Mouse (Mus musculus) neutrophil, adult 5-6 weeks (primary cell): Measurements from ENCODE around the gene Mylk3. TPM values are rescaled to one million over a fixed set of nuclear protein-coding genes. Genes with fewer than 3 reads are reported as not detected.
A peak's percentile ranks its signal among the peaks of the same experiment; 100 is the strongest.

Source experiments
- ATAC-seq: fragments of 151-379, 151-347 bp; 2 replicates; pipeline ENCODE4 v1.8.0; 2017; ENCODE audit warnings: mild to moderate bottlenecking, moderate TSS enrichment; ENCODE audit not compliant: insufficient number of reproducible peaks, poor library complexity, low FRiP score, severe bottlenecking; ENCODE audit errors: extremely low read depth
- total RNA-seq: library from RNA; stranded (forward); fragments of 200-1000 nt; gene quantifications from 2 replicates; pipeline ENCODE4 v1.2.3, GENCODE M21; 2017

Gene Mylk3
- total RNA-seq, result 0.25 and 0.47 TPM in 2 replicates

DNA sequence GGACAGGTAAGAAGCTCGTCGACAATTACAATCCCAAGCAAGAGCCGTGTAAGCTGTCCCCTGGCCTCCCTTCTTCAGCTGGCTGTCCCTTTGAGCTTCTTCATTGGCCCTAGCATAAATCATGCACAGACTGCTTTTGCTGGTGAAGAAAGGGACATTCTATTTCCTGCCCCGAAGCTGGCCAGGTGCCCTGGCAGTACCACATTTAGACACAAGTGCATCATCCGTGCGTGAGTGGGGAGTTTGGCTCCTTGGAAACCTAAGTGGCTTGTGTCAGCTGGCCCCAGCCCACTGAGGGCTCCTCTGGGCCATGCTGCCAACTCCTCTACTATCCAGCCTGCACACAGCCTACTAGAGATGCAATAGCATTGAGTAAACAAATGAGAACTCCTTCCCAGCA, at the start of gene Mylk3:
Mylk3 (minus strand) TSS at position 141 of the 400 bp plus-strand sequence.
- no peak for ATAC-seq

DNA sequence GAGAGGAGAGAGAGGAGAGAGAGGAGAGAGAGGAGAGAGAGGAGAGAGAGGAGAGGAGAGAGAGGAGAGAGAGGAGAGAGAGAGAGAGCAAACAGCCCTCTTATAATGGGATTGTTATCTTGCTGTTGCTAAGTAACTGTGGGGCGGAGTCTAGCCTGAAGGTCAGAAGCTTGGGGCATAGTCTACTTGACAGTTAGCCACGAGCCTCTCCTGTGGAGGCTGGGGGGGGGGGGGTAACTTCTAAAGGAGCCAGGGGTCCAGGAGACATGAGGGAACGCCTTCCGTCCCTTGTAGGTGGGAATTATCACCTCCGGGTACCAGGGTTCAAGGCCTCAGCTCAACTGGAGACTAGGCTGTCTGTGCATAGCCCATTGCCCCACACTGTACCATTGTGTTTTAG, 49.6 kb upstream of the Mylk3 start:
- ATAC-seq, result no peak

DNA sequence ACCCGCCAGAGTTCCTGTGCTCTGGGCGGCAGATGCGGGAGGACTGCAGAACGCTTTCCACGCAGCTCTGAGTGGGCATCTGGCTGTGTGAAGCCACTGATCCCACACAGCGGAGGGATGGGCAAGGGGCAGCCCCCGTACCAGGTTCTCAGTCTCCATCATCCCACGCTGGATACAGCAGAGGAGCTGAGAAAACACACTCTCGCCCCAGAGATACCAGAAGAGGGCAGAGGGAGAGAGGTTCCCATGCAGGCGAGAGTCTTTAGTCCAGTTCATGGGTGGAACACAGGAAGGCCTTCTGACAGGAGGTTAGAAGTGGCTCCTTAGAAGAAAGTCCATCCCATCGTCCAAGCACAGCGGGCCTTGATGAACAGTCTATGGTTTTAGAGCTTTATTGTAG, 48.7 kb upstream of the Mylk3 start:
- ATAC-seq, result no peak

DNA sequence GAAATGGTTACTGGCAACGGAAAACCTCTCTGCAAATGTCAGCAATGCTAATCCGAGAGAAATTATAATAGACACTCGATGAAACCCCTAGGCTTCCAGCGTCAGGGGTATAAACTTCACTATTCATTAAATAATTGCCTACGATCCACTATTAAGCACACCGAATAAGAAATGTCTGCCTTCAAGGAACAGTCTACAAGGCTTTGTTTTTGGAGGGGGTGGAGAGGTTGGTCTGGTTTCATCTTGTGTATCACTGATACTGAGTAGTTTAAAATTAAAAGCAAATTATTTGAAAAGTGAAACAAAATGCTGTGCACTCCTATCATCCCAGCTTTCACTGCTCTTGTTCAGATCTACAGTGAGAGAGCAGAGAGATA, 46.9 kb upstream of the Mylk3 start:
- ATAC-seq, result no peak

DNA sequence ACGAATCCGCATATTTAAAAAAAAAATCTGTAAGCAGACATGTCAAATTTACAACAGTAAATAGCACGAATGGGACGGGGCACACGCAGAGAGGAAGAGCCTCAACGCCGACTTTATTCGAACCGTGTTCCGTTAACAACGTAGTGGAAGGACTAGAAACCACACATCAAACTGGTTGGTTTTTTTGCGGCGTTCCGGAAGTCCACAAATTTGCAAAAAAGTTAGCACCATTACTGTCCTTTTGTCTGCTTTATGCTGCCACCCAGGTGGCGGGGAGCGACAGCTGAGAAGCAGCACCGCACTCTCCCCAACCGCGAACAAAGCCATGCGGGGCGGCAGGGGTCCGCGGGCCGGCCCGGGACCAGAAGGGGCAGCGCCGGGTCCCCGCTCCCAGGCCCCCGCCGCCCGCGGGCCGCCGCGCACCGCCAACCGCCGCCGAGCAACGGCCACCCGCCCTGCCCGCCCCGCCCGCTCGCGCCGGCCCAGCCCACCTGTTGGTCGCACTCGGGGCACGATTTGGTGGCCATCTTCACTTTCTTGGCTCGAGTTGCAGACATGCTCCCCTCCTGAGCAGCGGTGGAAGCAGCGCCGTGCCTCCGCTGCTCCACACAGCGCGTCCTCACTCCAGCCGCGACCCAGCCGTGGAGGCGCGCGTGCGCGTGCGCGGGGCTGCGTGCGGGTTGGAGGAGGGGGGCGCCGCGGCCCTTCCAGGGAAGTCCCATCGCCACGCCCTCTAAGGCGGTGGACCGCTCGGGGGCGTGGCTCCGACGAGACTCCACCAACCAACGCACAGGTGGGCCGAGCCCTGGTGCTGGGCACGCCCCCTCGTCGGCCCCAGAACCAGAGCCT, 46.2 kb upstream of the Mylk3 start, which contains the start of gene 4921524J17Rik:
4921524J17Rik (minus strand) TSS at position 666 of the 849 bp plus-strand sequence.
- peak; percentile 99 for ATAC-seq

DNA sequence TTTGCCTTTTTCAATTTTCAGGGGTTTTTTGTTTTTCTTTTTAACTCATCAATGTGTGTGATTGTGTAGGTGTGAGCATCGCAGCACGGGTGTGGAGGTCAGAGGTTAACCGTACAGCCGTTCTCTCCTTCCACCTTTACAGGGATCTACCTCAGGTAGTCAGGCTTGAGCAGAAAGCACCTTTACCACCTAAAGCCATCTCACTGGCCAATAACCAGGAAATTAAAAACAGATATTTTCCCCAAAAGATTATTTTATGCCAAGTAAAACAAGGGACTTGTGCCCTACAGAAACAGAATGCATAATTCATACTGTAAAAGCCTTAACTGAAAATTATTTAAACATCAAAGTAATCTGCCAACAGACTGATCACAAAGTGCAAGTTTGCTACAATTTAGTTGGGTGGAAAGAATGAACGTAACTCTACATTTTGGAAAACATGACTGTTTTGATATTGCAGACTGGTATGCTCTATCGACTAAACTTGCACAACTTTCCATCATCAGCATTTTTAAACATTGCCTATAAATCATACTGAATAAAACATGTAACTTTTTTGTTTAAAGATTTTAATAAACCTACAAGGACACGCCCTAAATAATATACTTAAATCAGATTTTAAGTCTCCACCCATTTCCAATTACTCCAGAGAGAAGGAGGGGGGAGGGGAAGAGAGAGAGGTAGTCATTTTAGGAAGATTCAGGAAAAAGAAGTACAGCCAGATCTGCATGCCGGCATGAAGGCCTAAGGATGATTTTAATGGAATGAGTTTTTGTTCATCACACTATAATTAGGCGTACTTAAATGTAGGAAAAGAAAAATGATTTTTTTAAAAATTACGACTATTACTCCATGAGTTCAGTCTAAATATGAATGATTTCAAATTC, 45.4 kb upstream of the Mylk3 start:
- no peak for ATAC-seq

DNA sequence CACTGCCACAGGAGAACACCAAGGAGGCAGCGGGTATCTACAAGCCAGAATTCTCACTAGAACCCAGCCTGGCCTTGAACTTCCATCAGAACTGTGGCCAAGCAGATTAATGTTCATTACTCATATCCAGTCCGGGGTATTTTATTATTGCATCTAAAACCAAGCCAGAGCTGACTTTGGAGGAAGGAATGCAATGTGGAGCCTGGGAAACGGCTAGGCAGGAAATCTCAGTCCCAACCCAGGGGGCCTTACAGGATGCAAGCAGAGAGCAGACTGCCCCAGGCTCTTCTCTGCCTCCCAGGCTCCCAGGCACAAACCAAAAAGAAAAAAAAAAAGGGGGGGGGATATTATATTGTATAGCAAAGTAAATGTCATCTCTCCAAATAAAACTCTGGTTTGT, 44.7 kb upstream of the Mylk3 start:
- ATAC-seq, result no peak

DNA sequence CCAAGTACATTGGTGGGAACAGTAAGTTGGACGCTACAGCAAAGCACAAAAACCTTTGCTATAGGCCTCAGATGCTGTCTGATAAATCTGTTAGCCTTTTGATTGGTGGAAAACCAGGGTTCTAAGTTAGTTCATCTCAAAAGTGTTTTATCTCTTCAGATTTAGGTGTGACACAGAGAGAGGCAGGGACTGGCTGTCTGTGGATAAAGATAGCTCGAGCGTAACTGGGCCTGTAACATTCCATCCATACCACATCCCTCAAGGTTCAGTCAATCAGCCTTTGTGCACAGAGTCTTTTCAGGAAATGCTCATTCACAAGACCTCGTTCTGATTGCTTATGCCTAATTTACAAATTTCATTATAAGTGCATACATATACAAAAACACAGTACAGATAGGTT, 43.1 kb upstream of the Mylk3 start:
- ATAC-seq, result no peak

DNA sequence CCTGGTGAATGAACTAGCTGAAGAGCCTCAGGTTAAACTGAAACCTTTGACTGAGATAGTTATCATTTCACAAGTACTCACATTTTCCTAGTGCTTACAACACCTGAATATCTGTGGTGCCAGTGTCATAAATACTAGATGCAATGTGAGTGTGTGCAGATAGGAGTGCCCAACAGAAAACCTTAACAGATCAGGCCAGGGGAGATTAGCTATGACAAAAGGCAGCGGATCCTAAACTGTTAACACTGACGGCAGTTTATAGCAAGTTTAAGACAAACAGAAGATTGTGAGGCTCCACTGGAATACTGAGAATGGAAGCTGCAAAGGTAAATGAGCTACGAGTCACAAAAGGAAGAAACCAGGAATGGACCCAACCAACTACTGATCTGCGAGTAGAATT, 40.9 kb upstream of the Mylk3 start:
- no peak for ATAC-seq

DNA sequence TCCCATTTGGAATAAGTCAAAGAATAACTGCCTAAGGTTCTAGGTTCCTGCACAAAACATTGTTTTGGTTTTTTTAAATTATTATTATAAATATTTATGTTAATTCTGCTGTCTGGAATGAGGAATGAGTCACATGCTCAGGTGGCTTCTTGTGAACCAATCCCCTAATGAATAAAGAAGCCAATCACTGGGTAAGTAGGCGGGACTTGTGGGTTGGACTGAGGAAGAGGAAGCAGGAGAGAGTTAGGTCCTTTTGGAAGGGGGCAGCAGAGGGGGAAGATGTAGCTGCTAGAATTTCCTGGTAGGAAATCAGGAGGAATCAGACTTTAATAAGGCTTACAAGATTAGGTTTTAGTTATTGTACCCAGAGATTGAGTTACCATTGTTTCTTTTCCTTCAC, 35.2 kb upstream of the Mylk3 start:
- no peak for ATAC-seq

DNA sequence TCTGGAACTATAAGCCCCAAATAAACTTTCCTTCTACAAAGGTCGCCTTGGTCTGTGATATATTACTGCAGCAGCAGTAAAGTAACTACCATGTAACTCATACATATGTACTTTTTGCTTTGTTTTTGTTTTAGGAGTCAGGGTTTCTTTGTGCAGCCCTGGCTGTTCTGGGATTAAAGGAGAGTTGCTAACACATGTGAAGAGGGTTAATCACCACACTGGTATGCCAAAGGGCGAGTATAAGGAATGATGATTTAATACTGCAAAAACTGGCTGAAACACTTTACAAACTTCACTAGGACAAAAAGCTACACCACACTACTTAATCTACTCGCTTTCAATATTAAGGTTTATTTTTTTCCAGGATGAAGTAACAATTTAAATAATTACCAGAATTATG, 22.4 kb upstream of the Mylk3 start:
- no peak for ATAC-seq

DNA sequence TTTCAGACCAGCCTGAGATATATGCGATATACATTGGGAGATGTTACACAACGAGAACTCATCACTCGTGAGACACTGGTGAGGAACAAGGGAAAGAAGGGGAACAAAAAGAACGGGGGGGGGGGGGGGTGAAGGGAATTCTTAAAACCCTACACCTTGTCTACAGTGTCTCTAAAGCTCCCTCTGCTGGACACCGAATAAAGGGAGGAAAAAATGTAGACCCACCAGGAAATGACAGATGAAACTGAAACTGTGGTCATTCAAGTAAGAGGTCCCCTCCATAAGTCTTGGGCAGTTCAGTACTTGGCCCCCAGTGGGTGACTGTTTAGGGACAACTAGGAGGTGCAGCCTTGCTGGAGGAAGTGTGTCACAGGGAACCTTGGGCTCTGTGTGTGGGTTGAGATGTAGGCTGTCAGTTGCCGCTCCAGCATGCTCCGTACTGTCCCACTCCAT, 21.9 kb upstream of the Mylk3 start:
- ATAC-seq, result peak; percentile 19; the same call in 1 of the 2 replicates

DNA sequence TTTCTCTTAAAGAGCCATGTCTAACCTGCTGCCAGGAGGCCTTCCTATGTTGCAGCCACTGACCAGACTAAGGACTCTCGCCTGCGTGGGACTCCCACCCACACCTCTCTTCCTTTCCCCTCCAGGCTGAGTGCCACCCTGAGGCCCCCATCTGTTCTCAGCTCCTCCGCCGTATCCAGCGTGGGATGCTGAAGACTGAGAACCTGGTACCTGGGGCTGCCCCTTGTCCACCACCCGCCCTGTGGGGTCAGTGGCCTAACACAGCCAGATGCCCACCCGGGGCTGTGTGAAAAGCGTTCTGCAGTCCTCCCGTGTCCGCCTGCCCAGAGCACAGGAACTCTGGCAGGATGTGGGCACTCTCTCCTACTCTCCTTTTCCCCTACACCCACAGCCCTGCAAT, 19.8 kb upstream of the Mylk3 start:
- no peak for ATAC-seq

DNA sequence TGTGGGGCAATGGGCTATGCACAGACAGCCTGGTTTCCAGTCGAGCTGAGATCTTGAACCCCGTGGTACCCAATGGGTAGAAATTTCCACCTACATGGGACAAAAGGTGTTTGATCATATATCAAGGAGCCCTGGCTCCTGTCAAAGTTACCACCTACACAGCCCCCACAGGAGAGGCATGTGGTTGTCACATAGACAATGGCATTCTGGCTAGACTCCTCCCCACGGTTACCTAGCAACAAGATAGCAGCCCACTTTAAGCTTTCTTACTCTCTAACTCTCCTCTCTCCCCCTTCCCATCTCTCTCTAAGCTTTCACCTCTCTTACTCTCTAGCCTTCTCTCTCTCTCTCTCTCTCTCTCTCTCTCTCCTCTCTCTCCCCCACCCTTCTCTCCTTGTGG, 19.3 kb upstream of the Mylk3 start:
- no peak for ATAC-seq

DNA sequence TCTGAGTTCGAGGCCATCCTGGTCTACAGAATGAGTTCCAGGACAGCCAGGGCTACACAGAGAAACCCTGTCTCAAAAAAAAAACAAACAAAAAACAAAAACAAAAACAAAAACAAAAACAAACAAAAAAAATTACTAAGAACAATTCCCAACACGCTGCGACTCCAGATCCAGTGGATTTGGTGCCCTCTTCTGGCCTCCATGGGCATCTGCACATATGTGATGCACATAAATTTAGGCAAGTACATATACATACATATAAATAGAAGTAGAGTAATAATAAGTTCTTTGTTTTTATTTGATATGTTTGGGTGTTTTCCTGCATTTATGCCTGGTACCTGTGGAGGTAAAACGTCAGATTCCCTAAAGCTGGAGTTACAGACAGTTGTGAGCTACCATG, 12.4 kb upstream of the Mylk3 start:
- ATAC-seq, result no peak

DNA sequence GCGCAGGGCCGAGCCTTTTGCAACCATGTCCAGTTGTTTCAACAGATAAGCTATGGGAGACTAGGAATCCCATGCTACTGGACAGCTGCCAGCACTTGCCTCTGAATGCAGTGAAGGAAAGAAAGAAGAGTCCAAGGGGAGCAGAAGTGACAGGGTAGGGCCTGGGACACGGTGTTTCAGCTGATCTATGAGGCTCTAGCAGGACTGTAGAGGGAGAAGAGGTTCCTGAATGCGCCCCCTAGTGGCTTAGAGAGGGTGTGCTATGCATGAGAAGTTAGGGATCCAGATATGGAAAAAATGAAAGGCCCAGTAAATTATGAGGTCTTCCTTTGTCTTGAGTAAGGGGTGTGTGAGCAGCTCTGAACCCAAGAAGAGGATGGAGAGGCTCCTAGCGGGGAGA, 11.4 kb upstream of the Mylk3 start:
- ATAC-seq, result peak; percentile 26; the same call in 1 of the 2 replicates

DNA sequence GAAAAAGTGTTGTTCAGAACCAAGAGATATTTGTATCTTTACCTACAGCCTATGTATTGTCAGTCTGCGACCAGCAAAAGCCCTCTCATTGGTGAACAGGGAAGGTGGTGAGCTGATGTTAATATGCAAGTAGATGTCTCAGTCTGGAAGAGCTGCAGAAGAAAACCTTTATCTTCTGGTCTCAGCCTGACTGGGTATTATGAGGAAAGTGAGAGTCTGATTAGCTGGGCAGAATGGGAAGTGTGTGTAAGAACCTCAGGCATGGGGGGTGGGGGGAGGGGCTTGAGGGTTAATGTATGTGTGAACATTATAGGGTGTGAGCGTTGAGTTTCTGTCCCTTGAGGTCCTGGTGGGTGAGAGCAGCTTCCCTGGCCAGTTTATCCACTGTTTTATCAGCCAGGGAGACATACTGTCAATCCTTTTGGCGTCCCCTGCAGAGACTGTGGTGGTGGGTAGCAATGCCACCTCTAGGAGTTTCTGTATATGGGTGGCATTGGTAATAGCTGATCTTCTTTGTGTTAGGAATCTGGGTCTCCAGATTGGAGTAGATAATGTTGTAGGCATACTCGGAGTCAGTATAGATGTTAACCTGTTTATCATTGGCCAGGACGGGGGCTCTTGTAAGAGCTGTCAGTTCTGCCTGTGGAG, 10.4 kb upstream of the Mylk3 start:
- no peak for ATAC-seq

DNA sequence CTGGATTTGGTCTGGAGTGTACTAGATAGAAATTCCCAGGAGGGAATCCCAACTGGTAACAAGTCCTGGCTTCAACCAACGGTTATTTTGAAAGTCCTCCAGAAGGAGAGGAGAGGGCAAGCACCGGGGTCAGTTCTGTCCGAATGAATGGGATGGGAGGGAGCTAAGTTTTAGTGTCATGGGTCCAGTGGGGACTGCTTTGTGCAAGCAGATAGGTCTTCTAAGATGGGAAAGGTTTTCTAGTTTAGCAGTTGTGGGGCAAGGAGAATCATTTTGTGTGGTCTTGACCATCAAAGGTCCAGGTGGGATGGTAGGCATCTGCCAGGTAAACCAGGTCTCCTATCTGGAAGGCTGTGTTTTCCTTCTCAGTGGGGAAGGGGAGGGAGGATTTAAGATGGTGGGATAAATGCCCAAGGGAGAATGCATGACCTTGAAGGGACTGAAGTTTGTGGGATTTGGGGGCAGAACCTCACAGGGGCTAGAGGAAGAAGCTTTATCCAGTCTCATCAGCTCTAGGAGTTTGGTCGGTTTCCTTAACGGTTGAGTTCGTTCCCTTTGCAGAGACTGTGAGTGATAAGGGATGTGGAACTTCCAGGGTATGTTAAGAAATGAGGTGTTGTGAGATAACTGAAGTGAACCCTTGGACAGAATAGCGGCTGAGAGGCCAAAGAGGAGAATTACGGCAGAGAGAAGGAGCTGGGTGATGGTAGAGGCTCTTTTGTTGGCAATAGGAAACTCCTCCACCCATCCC, 9.7 kb upstream of the Mylk3 start:
- no peak for ATAC-seq

DNA sequence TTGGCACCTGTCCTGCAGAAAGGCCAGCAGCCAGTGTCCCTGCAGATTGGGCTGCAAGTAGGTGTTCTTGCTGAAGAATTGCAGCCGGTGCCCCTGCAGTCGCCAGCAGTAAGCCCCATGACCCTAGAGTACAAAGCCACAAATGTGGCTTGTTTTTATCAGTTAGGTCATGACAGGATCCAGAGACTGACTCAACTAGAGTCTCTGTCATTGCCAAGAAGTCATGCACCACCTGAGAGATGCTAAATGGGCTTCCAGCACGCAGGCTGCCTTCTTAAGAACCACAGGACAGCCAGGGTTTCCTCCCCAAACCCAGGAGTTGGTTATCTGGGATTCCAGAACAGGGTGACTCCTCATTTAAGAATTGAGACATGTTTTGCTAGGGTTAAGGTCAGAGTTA, 8.9 kb upstream of the Mylk3 start:
- no peak for ATAC-seq
